Mouse (Mus musculus): ENCODE results near the gene Gm45713. TPM values are rescaled to one million over a fixed set of nuclear protein-coding genes. Genes with fewer than 3 reads are reported as not detected.
A peak's percentile ranks its signal among the peaks of the same experiment; 100 is the strongest.
"Not testable (repeated sequence)": the region's sequence is repeated elsewhere in the genome, so short reads cannot be mapped to it uniquely, and the experiment has no call there.

Gene Gm45713
- polyA plus RNA-seq, 1 experiment = 0.44 TPM

DNA sequence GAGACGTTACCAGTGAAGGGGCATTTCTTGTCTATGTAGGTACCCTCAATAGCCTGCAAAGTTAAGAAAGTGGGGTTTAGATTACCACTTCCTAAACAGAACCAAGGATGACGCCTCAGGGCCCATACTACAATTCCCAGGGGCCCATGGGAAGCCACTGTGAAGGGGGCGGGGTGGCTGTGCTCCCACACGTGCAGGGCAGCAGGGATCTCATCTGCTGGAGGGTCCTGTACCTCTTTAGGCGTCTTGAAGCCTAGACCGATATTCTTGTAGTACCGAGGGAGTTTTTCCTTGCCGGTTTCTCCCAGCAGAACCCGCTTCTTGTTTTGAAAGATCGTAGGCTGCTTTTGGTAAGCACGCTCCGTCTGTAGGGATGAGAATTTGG is 12.9 kb downstream of the Gm45713 start:
- DNase-seq (ENCODE audit: low spot score) = no peak

DNA sequence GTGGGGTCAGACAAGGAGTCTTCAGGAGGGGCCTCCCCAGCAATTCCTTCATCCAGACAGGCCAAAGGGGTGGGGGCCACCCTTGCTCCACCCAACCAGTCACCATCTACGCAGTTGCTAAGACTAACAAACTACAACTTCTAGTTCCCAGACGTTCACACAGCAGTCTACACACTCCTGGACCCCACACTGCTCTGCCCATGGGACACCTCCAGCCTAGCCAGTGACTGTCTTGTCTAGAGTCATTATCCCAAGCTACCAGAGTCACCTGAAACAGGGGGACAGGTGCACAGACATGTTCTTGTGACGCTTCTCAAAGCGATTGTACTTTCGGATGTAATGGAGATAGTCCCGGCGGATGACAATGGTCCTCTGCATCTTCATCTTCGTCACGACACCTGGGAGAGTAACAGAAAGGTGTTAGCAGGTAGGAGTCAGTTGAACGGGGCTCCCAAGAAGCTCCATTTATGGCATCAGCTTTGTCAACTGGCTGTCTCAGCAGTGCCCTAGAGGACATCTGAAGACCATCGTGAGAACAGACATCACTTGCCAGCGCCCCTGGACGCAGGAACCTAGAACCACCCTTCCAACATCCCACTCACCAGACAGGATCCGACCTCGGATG is 13.4 kb downstream of the Gm45713 start:
- DNase-seq (ENCODE audit: low spot score) = no peak

- DNase-seq (ENCODE audit: low spot score) = no peak
Observed at GRCm38 (mm10) chr7:45121966-45122365, 14.1 kb downstream of the Gm45713 start.

DNA sequence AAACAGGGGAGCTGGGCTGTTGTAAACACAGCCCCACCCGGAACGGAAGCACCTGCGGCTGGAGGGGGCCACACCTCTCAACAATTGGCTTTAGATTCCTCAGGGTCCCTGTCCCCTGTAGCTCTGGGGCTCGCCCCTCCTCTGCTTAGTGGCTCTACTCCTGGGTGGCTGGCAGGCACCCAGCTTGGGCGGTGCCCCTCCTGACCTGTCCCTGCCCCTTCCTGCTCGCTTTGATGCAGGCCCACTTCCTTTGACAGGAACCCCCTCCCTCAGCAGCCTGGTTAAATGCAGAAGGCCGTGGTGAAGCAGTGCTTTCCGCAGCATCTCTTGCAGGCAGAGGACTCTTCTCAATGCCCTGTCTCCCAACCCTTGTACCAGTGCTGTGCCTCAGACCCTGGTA is 14.6 kb downstream of the Gm45713 start:
- no peak for DNase-seq (ENCODE audit: low spot score)

GRCm38 (mm10) chr7:45119780-45120709 is 16.0 kb downstream of the Gm45713 start:
- no peak for DNase-seq (ENCODE audit: low spot score)

DNA sequence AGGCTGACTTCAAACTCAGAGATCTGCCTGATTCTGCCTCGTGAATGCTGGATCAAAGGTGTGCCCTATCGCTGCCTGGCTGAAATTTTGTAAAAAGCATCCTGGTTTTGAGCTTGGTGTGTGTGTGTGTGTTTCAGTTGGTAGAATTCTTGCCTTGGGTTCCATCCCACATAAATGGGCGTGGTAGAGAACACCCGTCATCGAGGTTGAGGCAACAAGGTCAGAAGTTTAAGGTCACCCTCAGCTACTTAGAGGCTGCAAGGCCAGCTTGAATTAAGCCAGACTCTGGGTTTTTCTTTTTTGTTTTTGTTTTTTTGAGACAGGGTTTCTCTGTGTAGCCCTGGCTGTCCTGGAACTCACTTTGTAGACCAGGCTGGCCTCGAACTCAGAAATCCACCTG is 17.7 kb downstream of the Gm45713 start:
- no peak for DNase-seq (ENCODE audit: low spot score)

DNA sequence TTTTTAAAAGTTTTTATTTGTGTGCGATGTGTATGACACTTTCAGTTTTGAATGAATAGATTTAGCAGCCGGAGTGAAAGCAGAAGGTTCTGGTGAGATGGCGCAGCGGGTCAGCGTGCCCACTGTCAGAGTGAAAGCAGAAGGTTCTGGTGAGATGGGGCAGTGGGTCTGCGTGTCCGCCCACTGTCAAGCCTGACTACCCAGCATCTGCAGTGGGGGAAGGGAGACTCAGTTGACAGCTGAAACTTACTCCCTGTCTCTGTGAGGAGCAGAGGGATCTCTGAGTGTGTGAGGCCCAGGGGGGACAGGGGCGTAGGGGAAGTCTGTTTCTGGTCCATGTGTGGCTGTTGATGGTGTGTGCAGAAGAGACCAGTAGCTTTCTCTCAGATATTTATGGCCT is 18.5 kb downstream of the Gm45713 start:
- DNase-seq (ENCODE audit: low spot score) = no peak

DNA sequence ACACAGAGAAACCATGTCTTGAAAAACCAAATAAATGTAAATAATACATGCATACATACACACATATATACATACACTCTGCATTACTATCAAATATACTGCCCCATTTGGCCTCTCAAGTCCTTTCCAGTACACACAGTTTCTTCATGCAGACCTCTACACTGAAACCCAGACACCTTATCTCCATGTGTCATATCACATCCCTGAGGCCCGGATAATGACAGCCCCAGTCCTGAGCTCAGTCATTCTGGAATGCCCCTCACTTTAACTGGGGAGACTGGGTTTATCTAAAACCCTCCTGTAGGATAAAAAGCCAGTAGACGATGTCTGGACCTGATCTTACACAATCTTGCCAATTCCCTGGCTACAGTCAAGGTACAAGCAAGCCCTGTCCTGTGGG is 22.6 kb downstream of the Gm45713 start:
- no peak for DNase-seq (ENCODE audit: low spot score)

GRCm38 (mm10) chr7:45112529-45112928 is 23.5 kb downstream of the Gm45713 start:
- no peak for DNase-seq (ENCODE audit: low spot score)

- DNase-seq (ENCODE audit: low spot score) = no peak
Observed at GRCm38 (mm10) chr7:45111940-45112339, 24.1 kb downstream of the Gm45713 start.

DNA sequence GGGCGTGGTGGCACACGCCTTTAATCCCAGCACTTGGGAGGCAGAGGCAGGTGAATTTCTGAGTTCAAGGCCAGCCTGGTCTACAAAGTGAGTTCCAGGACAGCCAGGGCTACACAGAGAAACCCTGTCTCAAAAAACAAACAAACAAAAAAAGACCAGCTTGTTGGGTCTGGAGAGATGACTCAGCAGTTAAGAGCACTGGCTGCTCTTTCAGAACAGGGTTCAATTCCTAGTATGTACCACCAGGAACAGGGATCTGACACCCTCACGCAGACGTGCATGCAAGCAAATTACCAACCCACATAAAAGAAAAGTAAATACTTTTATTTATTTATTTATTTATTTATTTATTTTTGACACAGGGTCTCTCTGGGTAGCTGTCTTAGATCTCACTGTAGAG is 25.9 kb downstream of the Gm45713 start:
- not testable (repeated sequence) for DNase-seq (ENCODE audit: low spot score)

- DNase-seq (ENCODE audit: low spot score) = no peak
Observed at GRCm38 (mm10) chr7:45107052-45107645, 28.9 kb downstream of the Gm45713 start.

DNA sequence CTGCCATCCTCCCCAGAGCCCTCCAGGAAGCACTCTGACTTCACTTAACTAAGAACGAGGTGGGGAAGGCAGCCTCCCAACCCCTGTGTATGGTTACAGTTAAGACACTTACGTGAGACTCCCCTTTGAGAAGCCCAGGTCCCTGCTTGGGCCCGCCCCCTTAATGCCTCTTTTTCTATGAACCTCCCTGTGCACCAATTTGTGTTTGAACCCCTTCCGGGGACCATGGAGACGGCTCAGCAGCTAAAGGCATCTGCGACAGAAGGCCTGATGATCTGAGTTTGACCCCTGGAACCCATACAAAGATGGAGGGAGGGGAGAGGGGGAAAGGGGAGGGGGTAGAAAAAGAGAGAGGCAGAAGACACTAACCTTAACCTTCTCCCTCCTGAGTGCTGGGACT is 29.6 kb downstream of the Gm45713 start:
- no peak for DNase-seq (ENCODE audit: low spot score)

DNA sequence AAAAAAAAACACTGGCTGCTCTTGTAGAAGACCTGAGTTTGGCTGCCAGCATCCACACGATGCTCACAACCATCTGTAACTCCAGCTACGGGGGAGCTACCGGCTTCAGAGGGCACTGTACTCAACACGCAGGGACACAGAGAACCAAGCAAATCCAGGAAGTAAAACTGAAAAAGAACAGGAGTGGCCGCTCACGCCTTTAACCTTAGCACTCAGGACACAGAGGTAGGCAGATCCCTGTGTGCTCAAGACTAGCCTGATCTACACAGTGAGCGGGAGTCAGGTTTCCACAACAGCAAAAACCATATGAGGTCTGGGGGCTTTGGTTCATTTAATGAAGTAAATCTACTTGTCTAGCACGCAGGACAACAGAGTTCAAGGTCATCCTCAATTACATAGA is 30.5 kb downstream of the Gm45713 start:
- DNase-seq (ENCODE audit: low spot score) = no peak

DNA sequence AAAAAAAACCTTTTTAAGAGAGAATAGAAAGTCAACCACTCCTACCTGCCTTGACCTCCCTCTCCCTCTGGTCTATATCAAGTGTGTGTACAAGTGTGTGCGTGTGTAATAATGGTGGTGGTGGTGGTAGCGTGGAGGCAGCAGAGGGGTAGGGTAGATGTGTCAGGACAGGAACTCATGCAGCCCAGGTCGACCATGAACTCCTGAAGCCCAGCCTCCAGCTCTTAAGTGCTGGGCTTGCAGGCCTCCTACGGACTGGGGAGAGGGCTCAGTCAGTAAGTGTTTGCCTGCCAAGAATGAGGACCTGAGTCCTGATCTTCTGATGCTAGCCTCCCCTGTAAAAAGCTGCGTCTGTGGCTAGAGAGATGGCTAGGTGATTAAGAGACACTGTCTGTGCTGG is 31.1 kb downstream of the Gm45713 start:
- DNase-seq (ENCODE audit: low spot score) = no peak

- DNase-seq (ENCODE audit: low spot score) = peak; percentile 51
Observed at GRCm38 (mm10) chr7:45103652-45104180, 32.3 kb downstream of the Gm45713 start, which contains the start of gene Fcgrt. Gene Fcgrt (minus strand): TSS chr7:45103851.

DNA sequence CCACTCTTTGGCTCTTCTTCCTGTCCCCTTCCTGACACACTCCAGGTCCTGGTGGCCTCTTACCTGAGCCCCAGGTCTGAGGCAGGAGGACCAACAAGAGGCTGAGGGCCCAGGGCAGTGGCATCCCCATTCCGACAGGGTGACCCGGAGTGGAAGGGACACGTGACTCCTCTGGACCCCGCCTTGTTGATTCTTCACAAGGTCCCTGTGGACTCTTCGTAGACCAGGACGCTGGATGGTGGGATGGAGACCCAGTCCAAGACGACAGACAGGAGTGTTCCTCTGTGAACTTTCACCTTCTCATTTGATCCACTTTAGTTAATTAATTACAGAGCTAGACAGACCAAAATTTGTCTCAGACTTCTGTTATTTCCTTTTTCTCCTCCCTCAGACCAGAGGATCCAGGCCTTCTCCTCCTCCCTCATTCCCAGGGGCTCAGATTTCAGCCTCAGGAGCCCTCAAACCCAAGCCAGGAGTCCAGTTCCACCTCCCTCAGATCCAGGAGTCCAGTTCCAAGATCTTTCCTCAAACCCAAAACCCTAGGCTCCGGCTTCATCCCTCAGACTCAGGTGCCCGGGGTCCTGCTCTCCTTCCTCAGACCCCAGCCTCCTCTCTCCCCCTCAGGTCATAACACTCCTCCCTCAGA is 33.0 kb downstream of the Gm45713 start:
- no peak for DNase-seq (ENCODE audit: low spot score)

GRCm38 (mm10) chr7:45102441-45102840 is 33.6 kb downstream of the Gm45713 start:
- no peak for DNase-seq (ENCODE audit: low spot score)

- no peak for DNase-seq (ENCODE audit: low spot score)
Observed at GRCm38 (mm10) chr7:45100046-45100445, 36.0 kb downstream of the Gm45713 start.

- no peak for DNase-seq (ENCODE audit: low spot score)
Observed at GRCm38 (mm10) chr7:45098541-45099240, 37.3 kb downstream of the Gm45713 start.

GRCm38 (mm10) chr7:45097479-45097878 is 38.6 kb downstream of the Gm45713 start:
- no peak for DNase-seq (ENCODE audit: low spot score)
